Mouse (Mus musculus) liver, adult 2 months (tissue): Measurements from ENCODE around the gene Sik1.

Source experiments
- CTCF ChIP-seq: fragments of 200-500 bp; IDR thresholded peaks from 2 replicates; pipeline ENCODE4 v1.5.1; 2011; ENCODE audit warnings: low read depth, low read length, control low read depth
- POLR2A ChIP-seq: fragments of 200-500 bp; IDR thresholded peaks from 2 replicates; pipeline ENCODE4 v1.6.1; 2011; ENCODE audit warnings: low read length, control low read depth; ENCODE audit not compliant: insufficient read depth; ENCODE audit errors: extremely low read depth

DNA sequence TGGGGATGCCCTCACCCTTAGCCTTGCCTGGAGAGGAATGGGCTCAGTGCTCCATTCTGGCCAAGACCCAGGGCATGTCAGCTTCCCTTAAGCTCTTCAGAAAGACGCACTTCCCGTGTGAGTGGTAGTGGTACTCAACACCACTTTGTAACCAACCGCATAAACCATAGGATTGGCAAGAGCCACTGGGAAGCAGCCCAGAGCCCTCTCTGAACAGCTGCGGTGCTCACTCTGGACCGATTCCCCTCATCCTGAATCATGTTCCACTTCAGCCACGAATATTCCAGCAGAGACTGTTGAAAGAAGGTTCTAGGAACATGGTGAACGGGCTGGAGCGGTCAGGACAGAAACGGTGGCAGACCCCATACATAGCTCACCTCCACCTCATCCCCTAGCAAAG is 29.9 kb downstream of the Sik1 start:
- no peak for TF ChIP-seq CTCF
- TF ChIP-seq POLR2A: no peak
